Mouse (Mus musculus) megakaryocyte progenitor cell, adult 5-6 weeks (primary cell): Measurements from ENCODE around the gene Rnft2. TPM values are rescaled to one million over a fixed set of nuclear protein-coding genes. Genes with fewer than 3 reads are reported as not detected.

Experiments used
- ATAC-seq: replicated peaks from 2 replicates; pipeline ENCODE4 v1.8.0; 2016; ENCODE audit warnings: mild to moderate bottlenecking, moderate TSS enrichment, inconsistent platforms; ENCODE audit not compliant: poor library complexity
- total RNA-seq, 2 experiments: library from RNA; stranded (forward) in 1 of 2; stranded (reverse) in 1 of 2; fragments of 157-497, 149-512 nt in 1 of 2; fragments of 200-1000 nt in 1 of 2; gene quantifications; 2 replicates each; pipeline versions ENCODE4 v1.2.3 to v1.2.4; 2015 to 2017

Rnft2 gene
- total RNA-seq (2015) (1.2 TPM in 1 of 2 replicates, not detected in the other), total RNA-seq (2017) (0.84 TPM in 1 of 2 replicates, not detected in the other)

GRCm38 (mm10) chr5:118244606-118245443, at the start of gene Rnft2, which contains the start of gene 2410131K14Rik:
Rnft2 (minus strand) TSS chr5:118245116.
2410131K14Rik (plus strand) TSS chr5:118245227.
- ATAC-seq = peak; percentile 100

- no peak for ATAC-seq
These were observed 49.4 kb upstream of the Rnft2 start for GRCm38 (mm10) chr5:118294086-118294864.

- no peak for ATAC-seq
These were observed 47.6 kb upstream of the Rnft2 start for GRCm38 (mm10) chr5:118292476-118292875.

- no peak for ATAC-seq
These were observed 46.5 kb upstream of the Rnft2 start for GRCm38 (mm10) chr5:118291453-118291852.

GRCm38 (mm10) chr5:118277741-118278495, 33.0 kb upstream of the Rnft2 start:
- peak; percentile 37; the same call in 1 of the 2 replicates for ATAC-seq

GRCm38 (mm10) chr5:118276711-118277110, 31.8 kb upstream of the Rnft2 start:
- ATAC-seq = no peak

- ATAC-seq = no peak
These were observed 31.4 kb upstream of the Rnft2 start for GRCm38 (mm10) chr5:118276281-118276680.

GRCm38 (mm10) chr5:118274546-118274945, 29.6 kb upstream of the Rnft2 start:
- no peak for ATAC-seq

- ATAC-seq = no peak
These were observed 28.5 kb upstream of the Rnft2 start for GRCm38 (mm10) chr5:118273446-118273845.

- ATAC-seq = peak; percentile 25
These were observed 26.7 kb upstream of the Rnft2 start for GRCm38 (mm10) chr5:118271449-118272110.

- ATAC-seq = peak; percentile 85
These were observed 24.1 kb upstream of the Rnft2 start for GRCm38 (mm10) chr5:118268987-118269386.

- ATAC-seq = peak; percentile 48
These were observed 21.4 kb upstream of the Rnft2 start for GRCm38 (mm10) chr5:118266309-118266708.

- ATAC-seq = no peak
These were observed 20.4 kb upstream of the Rnft2 start for GRCm38 (mm10) chr5:118265366-118265765.

GRCm38 (mm10) chr5:118264279-118264678, 19.4 kb upstream of the Rnft2 start:
- no peak for ATAC-seq

GRCm38 (mm10) chr5:118262418-118262817, 17.5 kb upstream of the Rnft2 start:
- no peak for ATAC-seq

GRCm38 (mm10) chr5:118261181-118261580, 16.3 kb upstream of the Rnft2 start:
- ATAC-seq = no peak

GRCm38 (mm10) chr5:118260642-118261041, 15.7 kb upstream of the Rnft2 start:
- no peak for ATAC-seq

GRCm38 (mm10) chr5:118260055-118260454, 15.1 kb upstream of the Rnft2 start:
- ATAC-seq = peak; percentile 66; the same call in 1 of the 2 replicates

- ATAC-seq = peak; percentile 60
These were observed 14.7 kb upstream of the Rnft2 start for GRCm38 (mm10) chr5:118259636-118260035.

- no peak for ATAC-seq
These were observed 14.2 kb upstream of the Rnft2 start for GRCm38 (mm10) chr5:118259152-118259551.
